Mouse (Mus musculus): Measurements from ENCODE around the gene Slc35e3. TPM values are rescaled to one million over a fixed set of nuclear protein-coding genes. Genes with fewer than 3 reads are reported as not detected.
A peak's percentile ranks its signal among the peaks of the same experiment; 100 is the strongest.
"Not testable (repeated sequence)": the region's sequence is repeated elsewhere in the genome, so short reads cannot be mapped to it uniquely, and the experiment has no call there.

Gene Slc35e3
- polyA plus RNA-seq, 1 experiment, result 3.3 TPM

DNA sequence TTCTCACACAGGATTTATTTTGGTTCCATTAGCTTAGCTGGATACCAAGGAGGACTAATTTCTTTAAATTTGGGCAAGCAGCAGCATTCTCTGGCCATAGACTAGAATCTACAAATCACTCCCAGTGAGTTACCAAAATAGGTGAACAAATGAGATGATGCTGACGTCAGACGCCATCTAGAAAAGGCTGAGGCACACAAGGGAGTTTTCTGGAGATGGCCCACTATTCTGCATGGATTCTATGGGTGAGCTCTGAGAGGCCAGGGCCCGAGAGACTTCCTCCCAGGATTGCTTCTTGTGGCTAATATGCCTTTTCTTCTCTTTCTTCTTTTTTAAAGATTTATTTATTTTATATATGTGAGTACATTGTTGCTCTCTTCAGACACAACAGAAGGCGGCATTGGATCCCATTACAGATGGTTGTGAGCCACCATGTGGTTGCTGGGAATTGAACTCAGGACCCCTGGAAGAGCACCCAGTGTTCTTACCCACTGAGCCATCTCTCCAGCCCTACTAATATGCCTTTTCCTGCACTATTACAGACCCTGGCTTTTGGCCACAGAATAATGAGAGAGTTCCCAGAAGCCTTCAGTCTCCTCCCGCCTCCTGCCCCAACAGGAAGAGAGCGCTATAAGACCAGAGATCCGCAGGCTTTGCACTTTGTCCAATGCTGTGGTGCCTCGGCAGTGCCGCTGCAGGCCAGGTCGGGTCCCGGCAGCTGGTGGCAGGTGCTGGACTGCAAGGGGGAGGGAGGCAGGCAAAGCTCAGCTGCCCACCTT is 19.1 kb upstream of the Slc35e3 start:
- WGBS, result 95% methylated on average over 11 of the region's 11 CpGs
- no peak for DNase-seq (ENCODE audit: low read depth, low spot score)

DNA sequence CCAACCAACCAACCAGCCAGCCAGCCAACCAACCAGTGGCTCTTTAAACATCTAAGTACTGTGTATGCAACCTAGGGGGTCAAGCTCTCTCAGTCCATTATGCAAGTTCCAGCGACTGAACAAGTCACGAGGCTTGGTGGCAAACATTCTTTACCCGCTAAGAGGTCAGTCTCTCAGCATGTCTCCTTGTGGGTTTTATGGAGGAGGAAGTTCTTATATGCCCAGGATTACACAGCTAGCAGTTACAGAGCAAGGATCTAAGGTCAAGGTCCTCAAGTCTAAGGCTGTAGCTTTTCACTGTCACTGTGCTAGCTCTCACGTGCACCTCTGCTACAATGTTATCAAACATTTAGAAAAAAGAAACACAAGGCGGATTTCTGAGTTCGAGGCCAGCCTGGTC is 18.4 kb upstream of the Slc35e3 start:
- peak; percentile 18 for DNase-seq (ENCODE audit: low read depth, low spot score)

DNA sequence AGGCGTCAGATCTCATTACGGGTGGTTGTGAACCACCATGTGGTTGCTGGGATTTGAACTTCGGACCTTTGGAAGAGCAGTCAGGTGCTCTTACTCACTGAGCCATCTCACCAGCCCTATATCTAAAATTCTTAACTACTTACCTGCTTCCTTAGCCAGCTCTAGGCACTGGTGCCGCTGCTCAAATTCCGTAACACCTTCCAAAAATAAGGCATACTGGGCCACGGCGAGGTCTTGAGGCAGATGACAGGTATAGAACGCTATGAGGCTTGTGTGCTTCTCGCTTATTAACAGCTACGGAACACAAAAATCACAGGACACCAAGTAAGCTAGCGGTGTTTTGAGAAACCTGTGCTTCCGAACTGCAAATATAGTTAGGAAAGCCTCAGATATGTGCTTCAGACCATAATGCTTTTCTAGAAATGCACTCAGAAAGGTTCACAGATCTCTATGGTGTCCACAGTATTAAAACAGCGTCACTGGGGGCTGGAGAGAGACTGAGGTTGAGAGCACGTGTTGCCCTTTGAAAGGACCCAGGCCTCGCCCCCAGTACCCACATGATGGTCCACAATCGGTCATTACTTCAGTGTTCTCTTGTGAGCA is 17.5 kb upstream of the Slc35e3 start:
- no peak for DNase-seq (ENCODE audit: low read depth, low spot score)
- WGBS, result 98% methylated on average over 16 of the region's 16 CpGs

More for the DNA sequence above, 18.4 kb upstream of the Slc35e3 start:
- WGBS, result 64% methylated on average over 6 of the region's 6 CpGs

DNA sequence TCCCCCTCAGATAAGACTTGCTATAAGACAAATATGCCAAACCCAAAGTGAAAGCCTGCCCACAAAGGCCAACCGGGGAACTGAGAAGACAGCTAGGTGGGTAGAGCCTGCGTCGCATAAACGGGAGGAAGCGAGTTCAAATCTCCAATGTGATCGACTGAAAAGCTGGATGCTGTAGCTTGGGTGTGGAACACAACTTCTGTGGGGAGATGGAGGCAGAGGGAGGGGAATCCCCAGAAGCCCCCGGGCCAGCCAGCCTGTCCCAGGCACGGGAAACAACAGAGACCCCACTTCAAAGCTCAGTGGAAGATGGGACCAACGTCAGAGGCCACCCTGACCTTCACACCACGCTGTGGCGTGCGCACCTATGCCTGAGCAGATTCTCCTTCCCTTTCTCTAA is 16.8 kb upstream of the Slc35e3 start:
- DNase-seq (ENCODE audit: low read depth, low spot score), result no peak
- WGBS, result 95% methylated on average over 12 of the region's 12 CpGs

DNA sequence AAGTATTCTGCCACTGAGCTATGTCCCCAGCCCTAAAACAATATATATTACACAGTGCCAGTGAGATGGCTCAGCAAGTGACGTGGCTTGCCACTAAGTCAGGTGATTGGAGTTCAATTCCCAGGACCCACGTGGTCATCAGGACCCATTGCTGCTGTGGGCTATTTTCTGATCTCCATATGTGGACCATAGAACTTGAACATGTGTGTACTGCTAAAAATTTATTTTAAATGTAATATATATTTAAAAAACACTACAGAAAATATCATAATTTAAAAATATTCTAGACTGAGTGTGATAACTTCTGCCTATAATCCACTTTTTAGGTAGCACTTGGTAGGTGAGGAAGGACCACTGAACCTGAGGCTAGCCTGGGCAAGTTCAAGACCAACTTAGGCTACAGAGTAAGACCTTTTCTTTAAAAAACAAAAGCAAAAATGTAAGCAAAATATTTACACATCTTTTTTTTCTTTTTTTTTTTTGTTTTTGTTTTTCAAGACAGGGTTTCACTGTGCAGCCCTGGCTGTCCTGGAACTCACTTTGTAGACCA is 16.2 kb upstream of the Slc35e3 start:
- WGBS, result 85% methylated on average over 2 of the region's 2 CpGs
- no peak for DNase-seq (ENCODE audit: low read depth, low spot score)

DNA sequence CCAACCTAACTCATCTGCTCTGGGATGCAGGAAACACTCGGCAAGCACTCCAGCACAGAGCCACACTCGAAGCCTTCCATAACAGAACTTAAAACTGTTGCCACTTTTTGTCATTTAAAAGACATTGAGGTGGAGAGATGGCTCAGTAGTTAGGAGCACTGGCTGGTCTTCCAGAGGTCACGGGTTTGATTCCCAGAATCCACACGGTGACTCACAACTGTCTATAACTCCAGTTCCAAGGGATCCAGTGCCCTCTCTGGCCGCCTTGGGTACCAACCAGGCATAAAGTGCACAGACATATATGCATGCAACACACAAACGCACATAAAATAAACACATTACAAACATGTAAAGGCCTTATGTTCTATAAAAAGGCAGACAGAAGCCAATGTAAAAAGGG is 15.4 kb upstream of the Slc35e3 start:
- no peak for DNase-seq (ENCODE audit: low read depth, low spot score)
- WGBS, result 92% methylated on average over 6 of the region's 6 CpGs

DNA sequence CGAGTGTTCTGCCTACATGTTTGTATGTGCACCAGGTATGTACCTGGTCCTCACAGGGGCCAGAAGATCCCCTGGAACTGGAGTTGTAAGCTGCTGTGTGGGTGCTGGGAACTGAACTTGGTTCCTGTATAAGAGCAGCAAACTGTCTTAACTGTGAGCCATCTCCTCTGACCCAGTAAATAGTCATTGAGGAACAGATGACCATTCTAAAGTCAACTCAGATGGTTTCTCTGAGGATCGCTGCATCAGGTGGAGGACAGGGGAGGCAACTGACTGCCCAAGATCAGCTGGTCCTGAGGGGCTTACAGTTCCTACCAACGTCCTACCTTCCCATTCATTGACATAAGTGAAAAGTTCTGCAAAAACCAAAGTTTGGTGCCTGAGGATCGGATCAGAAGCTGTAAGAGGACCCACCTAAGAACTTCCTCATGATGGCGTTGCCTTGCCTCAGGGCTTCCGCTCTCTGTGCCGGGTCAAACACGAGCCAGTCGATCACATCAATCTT is 14.7 kb upstream of the Slc35e3 start:
- DNase-seq (ENCODE audit: low read depth, low spot score), result no peak
- 90% methylated on average over 9 of the region's 9 CpGs for WGBS

DNA sequence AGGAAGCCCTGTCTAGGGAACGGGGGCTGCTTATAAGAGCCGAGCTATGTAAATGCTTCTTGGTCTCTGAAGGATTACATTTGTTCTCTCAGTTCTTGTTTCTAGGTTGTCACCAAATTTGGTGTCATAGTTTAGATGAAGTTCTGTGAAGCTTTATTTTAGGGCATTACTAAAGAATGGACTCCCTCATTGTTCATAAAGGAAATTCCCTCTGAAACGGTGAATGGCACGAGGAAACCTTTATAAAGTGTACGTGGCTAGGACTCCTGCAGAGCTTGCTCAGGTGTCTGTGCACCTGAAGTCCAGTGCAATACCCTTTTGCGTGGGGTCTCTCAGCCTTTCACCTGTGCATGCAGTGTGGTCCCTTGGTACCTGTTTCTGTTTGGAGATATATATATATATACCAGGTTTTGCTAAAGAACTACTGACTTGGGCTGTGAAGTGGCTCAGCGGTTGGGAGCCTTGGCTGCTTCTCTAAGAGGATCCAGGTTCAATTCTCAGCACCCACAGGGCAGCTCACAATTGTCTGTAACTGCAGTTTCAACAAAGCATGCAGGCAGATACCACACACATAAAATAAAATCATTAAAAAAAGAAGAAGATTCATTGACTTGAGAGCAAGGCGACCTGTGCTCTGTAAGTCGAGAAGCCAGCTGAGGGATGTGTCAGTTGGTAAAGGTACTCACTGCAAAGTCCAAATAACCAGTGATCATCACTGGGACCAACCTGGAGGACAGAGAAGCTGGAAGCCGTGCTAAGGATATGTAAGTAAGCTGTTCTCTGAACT is 13.9 kb upstream of the Slc35e3 start:
- WGBS, result 93% methylated on average over 10 of the region's 10 CpGs
- DNase-seq (ENCODE audit: low read depth, low spot score), result no peak

DNA sequence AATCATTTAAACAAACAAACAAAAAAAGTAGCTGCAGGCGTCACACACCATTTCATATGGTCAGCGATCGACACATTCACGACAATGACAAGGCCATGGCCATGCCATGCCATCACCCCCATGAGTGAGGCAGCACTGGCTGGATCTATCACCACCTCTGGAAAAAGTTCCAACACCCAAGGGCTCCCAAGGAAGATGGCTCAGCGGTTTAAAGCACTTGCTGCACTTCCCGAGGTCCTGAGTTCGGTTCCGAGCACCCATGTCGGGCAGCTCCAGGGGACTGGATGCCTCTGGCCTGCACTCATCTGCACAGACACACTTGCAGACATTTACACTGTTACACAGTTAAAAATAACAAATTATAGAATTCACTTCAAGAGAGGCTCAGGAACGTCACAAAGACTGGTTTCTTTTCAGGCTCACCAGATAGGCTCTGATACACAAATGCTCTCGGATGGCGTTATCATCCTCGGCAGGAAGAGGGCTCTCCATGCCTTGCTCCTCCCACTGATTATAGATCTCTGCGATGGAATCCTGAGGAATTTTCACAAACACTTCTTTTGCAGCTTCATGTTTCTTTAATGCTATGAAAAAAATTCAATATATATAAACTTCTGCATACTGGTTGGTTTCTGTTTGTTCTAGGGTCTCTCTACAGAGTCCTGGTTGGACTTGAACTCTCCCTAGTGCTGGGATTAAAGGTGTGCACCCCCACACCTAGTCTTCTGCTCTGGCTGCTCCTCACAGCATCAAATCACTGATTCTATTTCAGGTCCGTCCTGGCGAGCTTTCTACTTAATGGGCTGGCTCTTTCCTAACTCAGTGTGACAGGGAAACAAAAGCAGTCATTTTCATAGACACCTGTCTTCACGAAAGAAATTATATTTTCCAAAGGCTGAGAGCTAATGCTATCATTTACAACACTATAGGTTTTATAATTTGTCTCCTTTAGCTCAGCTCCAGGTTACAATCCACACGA is 12.9 kb upstream of the Slc35e3 start:
- DNase-seq (ENCODE audit: low read depth, low spot score), result no peak
- 91% methylated on average over 18 of the region's 18 CpGs for WGBS

DNA sequence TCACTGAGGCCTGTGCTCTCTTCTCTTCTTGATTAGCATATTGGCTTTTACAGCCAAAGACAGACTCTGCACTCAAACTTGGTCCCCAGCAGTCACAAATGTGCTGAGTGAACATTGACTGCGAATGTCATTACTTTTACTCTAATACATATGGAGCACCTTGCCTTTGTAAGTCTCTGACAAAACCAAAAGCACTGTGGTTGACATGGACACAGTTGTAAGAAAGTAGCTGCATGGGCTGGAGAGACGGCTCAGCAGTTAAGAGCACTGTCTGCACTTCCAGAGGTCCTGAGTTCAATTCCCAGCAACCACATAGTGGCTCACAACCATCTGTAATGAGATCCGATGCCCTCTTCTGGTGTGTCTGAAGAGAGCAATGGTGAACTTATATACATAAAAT is 12.2 kb upstream of the Slc35e3 start:
- not testable (repeated sequence) for DNase-seq (ENCODE audit: low read depth, low spot score)
- over 99% methylated on average over 3 of the region's 3 CpGs for WGBS

DNA sequence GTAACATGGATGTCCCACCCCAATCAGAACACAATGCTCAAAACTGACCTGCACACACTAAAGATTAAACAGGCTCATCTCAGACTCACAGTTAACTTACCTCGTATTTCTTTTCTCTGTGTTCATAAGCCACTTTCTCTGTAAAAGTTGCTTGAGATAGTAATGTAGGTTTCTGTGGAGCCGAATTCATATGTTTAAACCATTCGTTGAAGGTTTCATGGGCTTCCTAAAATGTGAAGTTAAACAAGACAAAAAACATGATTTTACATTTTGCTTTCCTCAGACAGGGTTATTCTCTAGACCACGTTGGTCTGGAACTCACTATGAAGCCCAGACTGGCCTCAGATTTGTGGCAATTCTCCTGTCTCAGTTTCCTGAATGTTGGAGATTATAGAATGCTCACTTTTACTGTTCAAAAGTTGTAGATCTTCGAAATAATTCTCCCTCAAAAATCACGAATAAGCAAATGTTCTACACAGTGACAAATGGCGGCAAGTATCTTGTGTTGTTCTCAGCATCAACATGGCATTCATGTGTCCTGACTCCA is 11.7 kb upstream of the Slc35e3 start:
- 94% methylated on average over 7 of the region's 7 CpGs for WGBS
- no peak for DNase-seq (ENCODE audit: low read depth, low spot score)

DNA sequence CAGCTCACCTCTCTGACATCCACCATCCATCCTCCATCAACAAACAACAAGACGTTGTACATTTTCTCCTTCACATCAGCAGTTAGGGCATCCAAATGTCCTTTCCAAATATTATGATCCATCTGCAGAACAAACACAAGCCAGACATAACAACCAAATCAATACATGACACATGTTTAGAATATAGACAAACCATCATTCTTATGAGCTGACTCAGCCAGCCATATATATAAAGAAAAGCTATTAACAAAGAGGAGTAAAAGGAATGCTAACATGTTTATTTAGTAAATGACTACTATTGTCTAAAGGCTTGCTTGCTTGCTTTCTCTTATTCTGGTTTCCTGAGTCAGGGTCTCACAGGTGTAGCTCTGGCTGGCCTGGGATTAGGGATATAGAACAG is 11.1 kb upstream of the Slc35e3 start:
- whole genome bisulfite sequencing, result 78% methylated on average over 1 of the region's 1 CpGs

DNA sequence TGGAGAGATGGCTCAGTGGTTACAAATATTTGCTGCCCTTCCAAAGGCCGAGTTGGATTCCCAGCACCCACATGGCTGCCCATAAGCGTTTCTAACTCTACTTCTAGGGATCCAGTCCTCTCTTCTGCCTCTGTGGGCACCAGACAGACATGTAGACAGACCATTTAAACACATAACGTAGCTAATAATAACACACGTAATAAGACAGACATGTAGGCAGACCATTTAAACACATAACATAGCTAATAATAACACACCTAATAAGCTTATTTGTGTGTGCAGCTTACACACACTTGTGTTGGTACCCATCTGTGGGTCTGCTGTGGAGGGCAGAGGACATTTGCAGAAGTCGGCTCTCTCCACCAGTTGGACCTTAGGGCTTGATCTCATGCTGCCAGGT is 10.6 kb upstream of the Slc35e3 start:
- 95% methylated on average over 5 of the region's 5 CpGs for WGBS
- DNase-seq (ENCODE audit: low read depth, low spot score), result no peak

More for the DNA sequence above, 11.1 kb upstream of the Slc35e3 start:
- DNase-seq (ENCODE audit: low read depth, low spot score), result no peak

DNA sequence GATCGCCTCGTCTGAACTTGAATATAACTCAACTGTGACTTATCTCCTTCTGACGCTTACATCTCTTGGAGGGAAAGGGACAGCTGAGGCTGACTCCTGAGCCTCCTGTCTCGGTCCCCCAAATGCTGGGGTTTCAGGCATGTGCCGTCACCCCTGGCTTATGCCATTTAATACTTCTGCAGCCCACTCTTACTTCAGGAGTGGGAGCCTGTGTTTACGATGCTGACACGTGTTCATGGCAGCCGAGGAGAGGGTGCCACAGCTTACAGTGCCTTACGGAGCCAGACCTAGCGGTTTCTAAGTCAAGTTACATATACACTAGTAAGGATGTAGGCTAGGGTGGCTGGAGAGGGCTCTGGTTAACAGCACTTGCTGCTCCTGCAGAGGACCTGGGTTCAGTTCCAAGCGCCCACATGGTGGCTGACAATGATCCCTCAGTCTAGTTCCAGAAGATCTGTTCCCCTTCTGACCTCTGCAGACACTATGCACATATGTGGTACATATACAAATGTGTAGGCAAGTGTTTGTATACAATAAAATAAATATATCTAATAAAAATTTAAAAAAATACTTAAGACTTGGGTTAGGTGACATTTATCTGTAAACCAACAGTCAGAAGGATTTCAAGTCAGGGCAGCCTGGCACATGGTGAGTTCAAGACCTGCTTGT is 9.8 kb upstream of the Slc35e3 start:
- WGBS, result 89% methylated on average over 11 of the region's 11 CpGs
- DNase-seq (ENCODE audit: low read depth, low spot score), result no peak

DNA sequence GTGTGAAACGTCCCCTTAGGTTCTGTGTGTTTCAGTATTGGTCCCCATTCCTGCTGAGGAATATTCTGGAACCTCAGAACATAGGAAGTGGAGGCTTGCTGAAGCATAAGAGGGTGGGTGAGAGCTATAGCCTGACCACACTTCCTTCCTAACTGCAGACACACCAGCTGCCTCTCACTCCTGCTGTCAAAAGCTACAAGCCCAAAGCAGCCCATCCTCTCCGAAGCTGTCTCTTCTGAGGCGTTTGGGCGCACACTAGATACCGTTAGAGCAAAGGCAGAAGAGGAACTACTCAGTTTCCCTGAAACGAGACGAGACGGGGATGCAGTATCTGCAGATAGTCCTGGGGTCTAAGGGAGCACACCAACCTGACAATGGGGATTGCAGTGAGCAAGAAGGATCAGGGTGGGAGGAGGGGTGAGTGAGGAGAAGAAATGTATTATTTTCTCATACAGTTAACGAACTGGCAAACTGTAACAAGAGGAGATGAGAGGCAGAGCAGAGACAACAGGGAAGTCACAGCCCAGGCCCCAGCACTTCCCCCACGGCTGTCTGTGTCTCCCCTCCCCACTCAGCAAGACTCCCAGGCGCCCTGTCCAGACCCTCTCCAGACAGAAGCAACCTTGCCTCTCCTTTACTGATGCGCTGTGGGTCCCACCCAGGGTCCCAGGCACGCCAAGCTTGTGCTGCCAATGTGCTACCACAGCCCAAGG is 9.1 kb upstream of the Slc35e3 start:
- no peak for DNase-seq (ENCODE audit: low read depth, low spot score)
- WGBS, result 83% methylated on average over 13 of the region's 13 CpGs

DNA sequence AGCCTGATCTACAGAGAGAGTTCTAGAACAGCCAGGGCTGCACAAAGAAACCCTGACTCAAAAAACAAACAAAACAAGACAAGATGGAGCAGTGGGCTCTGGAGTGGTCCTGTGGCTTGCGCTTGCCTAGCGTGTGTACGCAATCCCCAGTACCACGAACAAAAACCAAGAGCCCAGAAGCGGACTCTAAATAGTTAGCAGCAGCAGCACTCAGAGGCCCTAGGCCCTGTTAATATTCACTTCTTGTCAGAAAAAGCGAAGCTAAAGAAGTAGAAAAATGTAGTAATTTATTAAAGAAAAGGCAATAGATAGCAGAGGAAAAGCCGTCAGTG is 8.4 kb upstream of the Slc35e3 start:
- 92% methylated on average over 7 of the region's 7 CpGs for WGBS
- no peak for DNase-seq (ENCODE audit: low read depth, low spot score)

DNA sequence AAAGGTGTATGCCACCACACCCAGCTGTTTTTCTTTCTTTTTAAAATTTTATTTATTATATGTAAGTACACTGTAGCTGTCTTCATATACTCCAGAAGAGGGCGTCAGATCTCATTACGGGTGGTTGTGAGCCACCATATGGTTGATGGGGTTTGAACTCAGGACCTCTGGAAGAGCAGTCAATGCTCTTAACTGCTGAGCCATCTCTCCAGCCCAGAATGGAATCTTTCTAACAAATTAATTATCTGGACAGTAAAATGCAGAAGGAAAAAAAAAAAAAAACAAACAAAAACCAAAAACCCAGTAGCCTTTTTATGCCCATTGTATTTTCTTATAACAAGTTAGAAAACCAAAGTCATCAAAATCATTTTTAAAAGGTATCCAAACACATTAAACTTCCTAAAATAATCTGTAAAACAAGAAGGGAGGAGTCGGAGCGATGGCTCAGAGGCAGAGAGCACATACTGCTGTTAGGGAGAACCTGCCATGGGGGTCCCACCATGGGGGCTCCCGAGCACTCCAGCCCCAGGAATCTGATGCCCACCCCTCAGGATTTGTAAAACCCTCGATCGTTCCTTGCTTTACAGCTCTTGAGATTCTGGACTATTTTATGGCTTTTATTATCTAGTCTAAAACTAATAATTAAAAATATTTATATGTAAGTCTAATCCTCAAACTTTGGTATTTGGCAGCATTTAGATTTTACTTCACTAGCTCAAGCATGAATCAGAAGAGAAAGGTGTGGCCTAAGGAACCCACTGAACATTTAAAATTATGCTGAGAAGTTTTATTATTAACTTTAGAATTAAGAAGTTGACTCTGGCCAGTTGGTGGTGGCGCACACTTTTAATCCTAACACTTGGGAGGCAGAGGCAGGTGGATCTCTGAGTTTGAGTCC is 7.8 kb upstream of the Slc35e3 start:
- WGBS, result 89% methylated on average over 8 of the region's 8 CpGs
- DNase-seq (ENCODE audit: low read depth, low spot score), result no peak
